Mouse (Mus musculus) forebrain, embryonic 14.5 days (tissue): ENCODE measurements around the gene E430018J23Rik. TPM values are rescaled to one million over a fixed set of nuclear protein-coding genes. Genes with fewer than 3 reads are reported as not detected.
"Not testable (repeated sequence)": the region's sequence is repeated elsewhere in the genome, so short reads cannot be mapped to it uniquely, and the experiment has no call there.

Source experiments
- ATAC-seq: fragments of 200-750 bp; cut with Nextera tagmentation; 2 replicates; pipeline ENCODE4 v1.8.0; 2017; ENCODE audit warnings: mild to moderate bottlenecking, moderate library complexity
- DNase-seq: peaks from one replicate; pipeline ENCODE4 v3.0.0-alpha.2; 2015; ENCODE audit warnings: low spot score
- H3K27ac ChIP-seq: fragments of 300-500 bp; sonication (generic); 2 replicates; pipeline ENCODE4 v1.5.1; 2014; ENCODE audit warnings: low read depth, mild to moderate bottlenecking, control low read depth, low read length, moderate library complexity
- H3K27me3 ChIP-seq: fragments of 300-500 bp; sonication (generic); replicated peaks from 2 replicates; pipeline ENCODE4 v1.6.1; 2014; ENCODE audit warnings: low read length, control low read depth, mixed read lengths; ENCODE audit not compliant: control insufficient read depth, insufficient read depth
- H3K36me3 ChIP-seq: fragments of 300-500 bp; sonication (generic); 2 replicates; pipeline ENCODE4 v1.6.1; 2014; ENCODE audit warnings: low read length, control low read depth; ENCODE audit not compliant: control insufficient read depth, insufficient read depth
- H3K4me1 ChIP-seq: fragments of 300-500 bp; sonication (generic); 2 replicates; pipeline ENCODE4 v1.6.1; 2014; ENCODE audit warnings: antibody characterized with exemption, low read length, control low read depth; ENCODE audit not compliant: control insufficient read depth, insufficient read depth
- H3K4me2 ChIP-seq: fragments of 300-500 bp; sonication (generic); 2 replicates; pipeline ENCODE4 v1.6.1; 2014; ENCODE audit warnings: mild to moderate bottlenecking, control low read depth, low read length
- H3K4me3 ChIP-seq: fragments of 300-500 bp; sonication (generic); 2 replicates; pipeline ENCODE4 v1.5.1; 2014; ENCODE audit warnings: low read depth, low read length, control low read depth
- H3K9ac ChIP-seq: fragments of 300-500 bp; sonication (generic); 2 replicates; pipeline ENCODE4 v1.6.1; 2014; ENCODE audit warnings: mild to moderate bottlenecking, low read length, control low read depth, moderate library complexity
- H3K9me3 ChIP-seq: fragments of 300-500 bp; sonication (generic); replicated peaks from 2 replicates; pipeline ENCODE4 v1.6.1; 2016; ENCODE audit warnings: low read length, control low read depth, mixed read lengths; ENCODE audit not compliant: control insufficient read depth
- WGBS: fragments of 180-500 bp; shearing (Covaris S2); extraction: QIAGEN DNeasy Blood & Tissue Kit; methylation state at CpG from one replicate; pipeline ENCODE4 v1.1.7; 2014; 5-methylcytosine and 5-hydroxymethylcytosine counted together
- polyA plus RNA-seq: library from polyadenylated mRNA; unstranded; fragments of >200 nt; fragmentation: Nextera tagmentation; extraction: Ambion mirVana; gene quantifications from 2 replicates; pipeline ENCODE4 v1.2.1, GENCODE M21; 2014

The E430018J23Rik gene
- polyA plus RNA-seq, 1 experiment from 2014 or later: 7.5 TPM

DNA sequence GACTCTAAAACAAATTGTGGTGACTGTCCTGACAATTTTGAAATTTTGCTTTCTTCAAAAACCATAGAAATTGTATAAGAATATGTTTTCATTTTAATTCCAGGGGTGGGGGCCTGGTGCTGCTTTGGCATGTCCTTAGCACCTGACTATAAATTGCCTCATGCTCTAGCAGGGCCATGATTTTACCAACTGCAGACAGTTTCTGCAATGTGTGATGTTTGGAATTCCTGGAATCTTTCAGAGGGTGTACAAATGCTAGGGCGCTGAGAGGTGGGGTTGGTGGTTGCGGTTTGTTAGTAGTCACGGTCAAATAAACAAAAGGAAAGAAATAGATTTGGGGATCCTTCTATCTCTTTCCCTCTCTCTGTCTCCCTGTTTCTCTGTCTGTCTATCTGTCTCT is 27.2 kb downstream of the E430018J23Rik start:
- Histone ChIP-seq H3K9ac (no peak overlapping the region), H3K27me3 (no peaks in the 10 kb centered on the region), H3K4me3 (no peak overlapping the region), H3K27ac (no peak overlapping the region), H3K9me3 (no peaks in the 10 kb centered on the region), H3K4me1 (peaks cover 2% of the 10 kb centered on the region; the same call in 1 of the 2 replicates), H3K36me3 (no peaks in the 10 kb centered on the region), H3K4me2 (no peak overlapping the region)
- ATAC-seq (no peak), DNase-seq (no peak)
- 90% methylated on average over 3 of the region's 3 CpGs for WGBS

DNA sequence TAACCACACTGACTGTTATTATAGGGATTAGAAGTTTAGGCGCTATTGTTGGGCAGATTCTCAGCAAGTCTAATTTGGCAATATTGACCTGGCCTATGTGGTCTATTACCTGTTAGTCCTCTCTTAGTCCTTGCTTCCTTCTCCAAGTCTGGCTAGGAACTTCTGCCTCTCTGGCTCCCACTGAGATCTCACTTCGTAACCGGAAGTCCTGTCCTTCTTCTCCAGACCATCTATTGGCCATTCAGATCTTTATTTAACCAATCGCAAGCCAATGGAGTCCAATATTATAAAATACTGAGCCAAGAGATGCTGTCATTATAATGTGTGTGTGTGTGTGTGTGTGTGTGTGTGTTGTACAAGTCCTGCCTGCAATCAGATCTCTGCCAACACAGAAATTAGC is 29.3 kb downstream of the E430018J23Rik start:
- WGBS: 44% methylated on average over 4 of the region's 4 CpGs
- DNase-seq: no peak
- Histone ChIP-seq H3K36me3 (no peaks in the 10 kb centered on the region), H3K4me3 (peak overlapping the region; percentile 31), H3K9ac (no peak overlapping the region), H3K4me1 (peaks cover 2% of the 10 kb centered on the region; the same call in 1 of the 2 replicates), H3K27ac (no peak overlapping the region), H3K4me2 (peak overlapping the region; percentile 65), H3K27me3 (no peaks in the 10 kb centered on the region), H3K9me3 (no peaks in the 10 kb centered on the region)
- no peak for ATAC-seq

DNA sequence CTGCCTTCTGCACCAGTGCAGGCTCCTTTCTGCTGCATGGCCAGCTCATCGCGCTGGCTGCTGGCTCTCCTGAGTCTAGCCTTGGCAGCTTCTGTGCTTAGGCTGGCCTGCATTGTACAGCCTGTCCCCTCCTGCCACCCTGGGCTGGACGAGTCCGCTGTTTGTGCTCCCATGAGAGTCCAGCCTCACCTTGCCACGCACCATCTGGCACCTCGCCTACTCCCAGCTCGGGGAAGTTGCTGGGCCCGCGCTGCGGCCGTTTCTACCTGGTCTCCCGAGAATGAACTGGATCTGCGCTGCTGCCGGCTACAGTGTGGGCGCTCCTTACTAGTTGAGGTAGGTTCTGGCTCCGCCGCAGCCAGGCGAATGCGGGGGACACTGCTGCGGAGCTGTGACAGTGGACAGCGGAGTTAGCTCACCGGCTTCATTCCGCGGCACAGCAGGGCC is 29.9 kb downstream of the E430018J23Rik start:
- WGBS: 1% methylated on average over 24 of the region's 24 CpGs
- Histone ChIP-seq H3K4me3 (peak overlapping the region; percentile 31), H3K27me3 (no peaks in the 10 kb centered on the region), H3K27ac (no peak overlapping the region), H3K4me2 (peak overlapping the region; percentile 65), H3K9ac (peak overlapping the region; percentile 63), H3K9me3 (no peaks in the 10 kb centered on the region), H3K36me3 (no peaks in the 10 kb centered on the region), H3K4me1 (peaks cover 2% of the 10 kb centered on the region; the same call in 1 of the 2 replicates)
- DNase-seq (peak; percentile 40), ATAC-seq (peak; percentile 57; the same call in 1 of the 2 replicates)

DNA sequence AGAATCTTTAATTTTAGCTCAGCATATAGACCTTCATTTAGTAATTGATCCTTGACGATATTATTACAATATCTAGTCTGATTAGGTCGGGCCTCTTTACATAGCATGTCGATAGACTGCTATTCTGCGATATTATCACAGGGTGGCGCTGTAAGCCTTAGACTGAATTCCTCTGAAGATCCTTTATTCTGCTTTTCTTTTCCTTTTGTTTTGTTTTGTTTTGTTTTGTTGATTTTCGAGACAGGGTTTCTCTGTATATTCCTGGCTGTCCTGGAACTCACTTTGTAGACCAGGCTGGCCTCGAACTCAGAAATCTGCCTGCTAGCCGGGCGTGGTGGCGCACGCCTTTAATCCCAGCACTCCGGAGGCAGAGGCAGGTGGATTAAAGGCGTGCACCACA is 31.0 kb downstream of the E430018J23Rik start:
- not testable (repeated sequence) for H3K9ac ChIP-seq, ATAC-seq, H3K27me3 ChIP-seq, H3K36me3 ChIP-seq, H3K4me1 ChIP-seq, H3K27ac ChIP-seq, H3K9me3 ChIP-seq, H3K4me3 ChIP-seq
- WGBS: 10% methylated on average over 13 of the region's 13 CpGs
- peak; percentile 85 for DNase-seq
- H3K4me2 ChIP-seq: peak overlapping the region; percentile 37

DNA sequence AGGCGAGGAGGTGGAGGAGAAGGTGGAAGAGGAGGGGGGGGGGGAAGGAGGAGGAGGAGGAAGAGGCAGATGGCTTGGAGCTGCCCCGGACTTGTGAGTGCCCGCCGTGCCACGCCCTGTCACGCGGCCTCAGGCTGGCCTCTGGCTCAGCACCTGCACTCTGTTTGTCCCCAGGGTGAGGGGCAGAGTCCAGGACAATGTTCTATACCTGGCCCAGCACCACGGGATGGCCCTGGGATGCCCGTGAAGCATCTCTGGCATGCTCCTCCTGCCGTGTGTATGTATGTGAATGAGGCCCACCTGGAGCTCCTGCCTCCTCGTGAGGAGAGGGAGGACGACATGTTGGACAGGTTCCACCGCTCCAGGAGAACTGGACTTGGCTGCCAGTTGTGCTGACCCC is 32.0 kb downstream of the E430018J23Rik start:
- no peak overlapping the region for H3K9ac ChIP-seq
- H3K27me3 ChIP-seq: no peaks in the 10 kb centered on the region
- no peak overlapping the region for H3K27ac ChIP-seq
- H3K4me2 ChIP-seq: no peak overlapping the region
- H3K4me1 ChIP-seq: peaks cover 2% of the 10 kb centered on the region; the same call in 1 of the 2 replicates
- ATAC-seq: no peak
- no peaks in the 10 kb centered on the region for H3K9me3 ChIP-seq
- no peak overlapping the region for H3K4me3 ChIP-seq
- DNase-seq: no peak
- WGBS: 52% methylated on average over 13 of the region's 13 CpGs
- no peaks in the 10 kb centered on the region for H3K36me3 ChIP-seq

DNA sequence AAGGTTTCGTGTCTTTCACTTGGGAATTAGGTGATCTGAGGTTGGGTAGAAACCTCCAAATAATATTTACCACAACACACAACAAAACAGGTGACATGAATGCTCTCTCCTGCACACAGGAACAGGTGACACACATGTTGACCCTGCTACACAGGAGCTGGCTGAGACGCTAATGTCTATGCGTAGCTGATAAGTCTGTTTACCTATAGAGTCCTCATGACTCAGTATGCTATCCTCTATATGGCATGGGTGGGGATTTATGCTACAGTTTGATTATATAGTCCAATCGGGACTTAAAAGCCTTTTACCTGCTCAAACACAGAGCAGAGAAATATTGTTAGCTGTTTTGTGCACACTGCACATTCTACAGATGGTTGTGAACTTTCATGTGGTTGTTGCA is 33.2 kb downstream of the E430018J23Rik start:
- Histone ChIP-seq H3K9me3 (no peaks in the 10 kb centered on the region), H3K9ac (no peak overlapping the region), H3K27ac (no peak overlapping the region), H3K4me2 (no peak overlapping the region), H3K4me3 (no peak overlapping the region), H3K4me1 (peaks cover 2% of the 10 kb centered on the region; the same call in 1 of the 2 replicates), H3K36me3 (no peaks in the 10 kb centered on the region), H3K27me3 (no peaks in the 10 kb centered on the region)
- DNase-seq (no peak), ATAC-seq (no peak)
- WGBS: 77% methylated on average over 4 of the region's 4 CpGs

DNA sequence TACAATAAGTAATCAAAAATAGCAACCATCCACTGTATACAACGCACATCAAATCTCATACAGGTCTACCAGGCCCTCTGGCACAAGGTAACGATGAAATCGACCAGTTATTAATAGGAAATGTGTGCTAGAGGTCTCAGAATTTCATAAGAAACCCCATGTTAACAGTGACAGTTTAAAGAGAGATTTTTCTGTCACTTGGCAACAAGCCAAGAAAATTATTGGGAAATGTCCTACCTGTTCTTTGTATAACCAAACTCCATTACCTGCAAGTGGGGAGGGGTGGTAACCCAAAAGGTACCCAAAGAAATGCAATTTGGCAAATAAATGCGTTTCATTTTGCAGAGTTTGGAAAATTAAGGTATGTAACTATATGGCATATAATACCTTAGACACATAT is 35.0 kb downstream of the E430018J23Rik start:
- WGBS: 74% methylated on average over 4 of the region's 4 CpGs
- no peak overlapping the region for H3K4me2 ChIP-seq
- no peak for DNase-seq
- H3K36me3 ChIP-seq: no peaks in the 10 kb centered on the region
- no peak overlapping the region for H3K4me3 ChIP-seq
- H3K9ac ChIP-seq: no peak overlapping the region
- H3K27ac ChIP-seq: no peak overlapping the region
- ATAC-seq: no peak
- no peaks in the 10 kb centered on the region for H3K27me3 ChIP-seq
- H3K9me3 ChIP-seq: no peaks in the 10 kb centered on the region
- H3K4me1 ChIP-seq: no peaks in the 10 kb centered on the region; the same call in 1 of the 2 replicates

DNA sequence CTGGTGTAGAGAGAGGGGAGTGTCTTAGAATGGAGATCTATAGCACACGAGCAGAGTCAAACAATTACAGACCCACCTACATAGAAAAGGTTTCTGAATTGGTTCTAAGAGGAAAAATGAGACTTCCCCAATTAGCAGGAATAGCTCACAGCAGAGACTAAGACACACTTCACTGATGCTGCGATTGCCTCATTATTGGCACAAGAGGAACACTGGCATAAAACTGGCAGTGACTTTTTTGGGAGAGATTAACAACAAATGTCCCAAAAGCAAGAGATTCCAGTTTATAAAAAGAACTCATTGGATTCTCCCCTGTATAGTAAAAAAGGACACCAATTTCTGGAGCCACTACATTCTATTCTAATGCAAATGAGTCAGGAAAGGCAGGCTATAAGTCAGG is 35.6 kb downstream of the E430018J23Rik start:
- no peak for ATAC-seq

DNA sequence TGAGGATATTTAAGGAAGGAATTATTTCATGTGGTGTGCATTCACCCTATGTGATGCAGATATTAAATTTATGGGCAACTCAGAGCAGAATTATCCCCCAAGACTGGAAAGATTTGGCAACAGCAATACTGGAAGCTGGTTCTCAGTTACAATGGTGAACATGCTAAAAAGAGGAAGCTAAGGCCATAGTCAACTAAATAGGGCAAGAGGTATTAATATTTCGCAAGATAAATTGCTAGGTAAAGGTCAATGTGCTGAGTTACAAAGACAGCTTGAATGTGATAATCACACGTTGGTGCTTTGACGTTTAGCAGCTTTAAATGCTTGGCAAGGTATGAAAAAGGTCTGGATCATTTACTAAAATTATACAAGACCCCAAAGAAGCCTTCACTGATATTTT is 37.6 kb downstream of the E430018J23Rik start:
- no peaks in the 10 kb centered on the region for H3K27me3 ChIP-seq
- H3K27ac ChIP-seq: no peak overlapping the region
- no peak overlapping the region for H3K9ac ChIP-seq
- no peaks in the 10 kb centered on the region for H3K4me1 ChIP-seq
- H3K4me3 ChIP-seq: no peak overlapping the region
- ATAC-seq (no peak), DNase-seq (no peak)
- no peaks in the 10 kb centered on the region for H3K9me3 ChIP-seq
- H3K36me3 ChIP-seq: no peaks in the 10 kb centered on the region
- 72% methylated on average over 3 of the region's 3 CpGs for WGBS
- no peak overlapping the region for H3K4me2 ChIP-seq

More for the DNA sequence above, 35.6 kb downstream of the E430018J23Rik start:
- H3K4me3 ChIP-seq: no peak overlapping the region
- DNase-seq: no peak
- H3K9ac ChIP-seq: no peak overlapping the region
- WGBS: 26% methylated on average over 2 of the region's 2 CpGs
- no peaks in the 10 kb centered on the region for H3K36me3 ChIP-seq
- H3K4me2 ChIP-seq: no peak overlapping the region
- H3K27me3 ChIP-seq: no peaks in the 10 kb centered on the region
- no peaks in the 10 kb centered on the region for H3K9me3 ChIP-seq
- no peaks in the 10 kb centered on the region for H3K4me1 ChIP-seq
- no peak overlapping the region for H3K27ac ChIP-seq
